Mouse (Mus musculus): ENCODE data around the gene Ypel4.

Gene Ypel4

DNA sequence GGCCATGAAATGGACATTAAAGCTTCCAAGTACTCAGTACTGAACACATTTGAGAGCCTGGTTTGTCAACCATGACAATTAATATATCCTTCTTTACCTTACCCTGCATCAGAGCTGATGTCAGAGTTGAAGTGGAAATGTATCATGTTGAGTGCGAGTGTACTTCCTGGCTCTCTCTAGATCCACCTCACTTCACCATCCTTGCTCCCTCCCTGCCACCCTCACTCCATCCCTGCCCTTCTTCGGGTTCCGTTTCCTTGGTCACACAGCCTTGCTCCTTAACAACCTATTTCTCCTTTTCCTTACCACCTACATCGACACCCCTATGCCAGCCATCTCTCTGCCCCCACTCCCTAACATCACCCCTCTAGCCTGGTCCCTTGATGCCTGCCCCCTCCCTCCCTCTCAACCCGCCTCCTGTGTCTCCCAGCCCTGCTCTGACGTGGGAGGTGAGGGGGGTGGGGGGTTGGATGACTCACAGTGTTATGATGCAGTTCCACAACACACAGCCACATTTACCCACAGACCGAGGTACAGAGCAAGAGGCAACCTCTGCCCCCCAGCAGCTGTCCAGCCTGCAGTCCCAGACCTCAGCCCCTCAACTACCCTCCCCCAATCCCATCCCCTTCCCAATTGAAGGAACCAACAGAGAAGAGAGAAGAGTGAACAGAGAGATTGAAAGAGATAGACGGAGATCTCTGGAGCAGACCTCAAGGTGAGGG is at the start of gene Ypel4:
TSS of gene Ypel4 (plus strand) at position 480 of the 722 bp plus-strand sequence.
- peak; percentile 92 to 93 for DNase-seq

DNA sequence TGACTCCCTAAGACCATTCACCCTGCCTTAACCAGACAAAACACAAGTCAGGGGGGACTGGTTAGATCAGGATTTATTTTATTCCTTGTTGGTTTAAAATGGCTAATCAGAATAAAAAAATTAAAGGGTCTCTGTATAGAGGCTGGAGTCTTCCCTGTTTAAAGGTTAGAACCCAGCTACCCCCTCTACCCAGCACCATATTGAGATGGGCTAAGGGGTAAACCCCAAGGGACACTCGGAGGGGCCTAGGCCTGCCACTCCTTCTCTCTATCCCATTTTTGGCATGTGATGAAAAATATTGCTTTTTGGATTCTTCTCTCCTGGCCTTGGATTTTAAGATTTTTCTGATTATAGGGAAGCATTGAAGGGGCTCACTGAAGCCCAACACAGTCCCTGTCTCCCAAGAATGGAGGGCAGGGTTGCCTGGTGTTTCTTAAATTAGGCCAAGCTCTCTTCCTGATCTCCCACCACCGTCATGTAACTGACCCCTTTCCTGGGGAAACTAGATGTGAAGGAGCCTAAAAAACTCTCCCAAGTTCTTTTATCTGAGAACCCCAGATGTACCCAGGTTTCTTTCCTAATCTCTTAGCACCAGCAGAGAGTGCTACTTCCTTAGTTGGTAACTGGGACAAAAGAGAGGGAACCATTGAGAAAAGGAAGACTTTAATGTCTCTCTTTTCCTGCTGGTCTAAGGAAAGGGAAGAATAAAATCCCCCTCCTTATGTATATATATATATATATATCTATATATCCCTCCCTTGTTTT is 45.6 kb upstream of the Ypel4 start:
- DNase-seq, result no peak

DNA sequence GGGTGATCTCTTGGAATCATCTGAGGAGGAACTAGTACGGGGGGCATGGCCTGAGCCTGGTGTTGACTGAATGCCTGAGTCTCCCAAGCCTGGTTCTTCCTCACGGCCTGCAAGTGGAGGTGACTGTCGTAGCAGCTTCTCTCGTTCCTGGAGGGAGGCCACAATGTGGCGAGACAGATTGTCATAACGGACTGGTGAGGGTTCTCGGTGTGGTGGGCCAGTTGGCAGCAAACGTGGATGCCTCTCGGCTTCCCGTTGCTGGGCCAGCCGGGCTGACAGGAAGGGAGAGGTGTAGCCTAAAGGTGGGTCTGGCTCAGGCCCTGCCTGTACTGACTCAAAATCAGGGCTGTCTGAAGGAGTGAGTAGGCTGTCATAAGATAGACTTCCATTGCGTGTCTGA is 43.8 kb upstream of the Ypel4 start:
- DNase-seq, result peak; percentile 53 to 62

DNA sequence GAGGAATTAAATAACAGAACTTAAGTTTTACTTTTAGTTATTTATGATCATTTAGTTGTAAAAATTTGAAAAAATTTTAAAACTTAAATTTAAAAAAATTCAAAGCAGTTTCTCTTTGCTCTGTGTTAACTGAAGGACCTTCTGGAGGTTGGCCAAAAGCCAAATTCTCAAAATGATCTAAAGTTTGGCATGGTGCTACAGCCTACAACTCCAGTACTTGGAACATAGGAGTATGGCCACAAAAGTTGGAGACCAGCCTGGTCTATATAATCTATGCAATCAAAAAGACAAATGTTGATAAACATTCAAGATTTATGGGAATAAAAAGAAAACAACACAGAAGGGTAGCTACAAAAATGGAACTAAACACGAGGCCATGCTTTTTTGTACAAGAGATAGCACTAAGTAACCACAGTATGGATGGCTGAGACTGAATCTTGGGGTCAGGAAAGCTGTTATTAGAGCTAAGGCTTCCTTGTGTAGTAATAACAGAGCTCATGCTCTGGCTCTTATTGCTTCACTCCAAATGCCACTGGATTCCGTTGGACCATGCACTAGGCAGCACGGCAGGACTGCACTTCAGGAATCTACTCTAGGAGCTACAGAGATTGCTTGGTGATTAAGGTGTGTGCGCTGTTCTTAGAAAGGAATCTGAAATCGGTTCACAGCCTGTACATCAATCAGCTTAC is 38.7 kb upstream of the Ypel4 start:
- DNase-seq, result no peak

DNA sequence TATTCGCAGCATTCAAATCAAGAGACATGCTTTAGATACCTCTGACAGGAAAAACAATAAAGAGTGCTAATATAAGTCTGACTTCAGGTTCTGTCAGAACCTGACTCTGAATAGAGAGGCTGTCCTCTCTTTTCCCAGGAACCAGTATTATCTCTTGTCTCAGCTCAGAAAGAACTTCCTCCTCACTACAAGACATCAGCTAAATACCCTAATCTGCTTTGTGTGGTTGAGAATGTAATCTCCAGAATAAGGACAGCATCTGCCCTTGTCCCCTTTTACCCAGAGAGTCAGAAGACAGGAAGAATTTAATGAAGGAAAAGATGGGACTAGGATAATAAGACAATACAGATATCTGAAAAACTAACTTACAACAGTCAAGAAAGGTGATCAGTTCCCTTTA is 30.4 kb upstream of the Ypel4 start:
- no peak for DNase-seq

DNA sequence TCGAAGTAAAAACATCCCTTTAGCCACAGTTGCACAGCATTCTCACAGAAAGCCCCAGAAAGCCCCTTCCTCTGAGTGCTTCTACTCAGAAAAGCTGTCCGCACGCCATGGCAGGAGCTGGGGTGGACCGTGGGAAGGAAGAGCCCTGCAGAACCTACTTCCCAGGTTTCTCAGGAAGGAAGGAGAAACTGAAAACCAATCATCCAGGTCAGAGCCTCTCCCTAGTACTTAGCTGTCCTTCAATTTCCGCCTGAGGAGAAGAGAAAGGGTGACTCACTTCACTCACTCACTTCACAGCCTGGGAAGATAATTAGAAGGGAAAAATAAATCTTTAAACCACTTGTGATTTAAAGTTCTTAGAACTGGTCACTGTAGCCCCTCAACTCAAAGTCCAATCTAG is 29.5 kb upstream of the Ypel4 start:
- no peak for DNase-seq

DNA sequence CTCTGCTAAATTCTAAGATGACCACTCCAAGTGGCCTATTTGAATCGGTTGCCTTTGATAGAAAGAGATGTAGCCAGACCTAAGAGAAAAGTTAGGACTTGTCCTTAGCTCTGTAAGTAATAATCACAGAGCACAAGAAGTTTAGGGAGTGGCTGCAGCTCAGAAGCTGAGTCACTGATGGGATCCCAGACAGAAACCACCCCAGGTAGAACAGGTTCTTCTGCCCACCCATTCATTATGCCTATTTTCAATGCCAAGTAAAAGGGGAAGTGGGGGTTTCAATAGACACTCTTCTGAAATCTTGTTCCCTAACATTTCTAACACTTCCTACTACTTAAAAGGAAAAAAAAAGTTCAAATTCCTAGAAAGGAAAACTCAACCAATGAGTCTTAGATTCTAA is 28.6 kb upstream of the Ypel4 start:
- DNase-seq, result no peak

DNA sequence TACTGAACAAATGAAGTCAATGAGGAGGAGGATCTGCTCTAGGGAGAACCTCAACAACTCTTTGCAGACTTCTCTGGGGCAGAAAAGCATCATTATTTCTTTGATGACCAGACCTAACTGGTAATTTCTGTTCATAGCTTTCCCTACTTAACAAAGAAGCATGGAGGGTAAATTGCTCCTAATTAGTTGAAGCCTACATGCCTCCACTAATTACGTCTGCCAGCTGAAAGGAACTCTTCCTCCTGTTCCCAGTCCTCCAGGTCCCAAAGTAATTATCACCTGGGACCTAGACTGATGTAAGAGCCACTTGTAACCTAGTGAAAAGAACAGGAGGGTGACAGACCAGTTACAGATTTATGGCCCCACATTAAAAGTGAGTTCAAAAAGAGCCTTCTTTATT is 26.3 kb upstream of the Ypel4 start:
- no peak for DNase-seq

DNA sequence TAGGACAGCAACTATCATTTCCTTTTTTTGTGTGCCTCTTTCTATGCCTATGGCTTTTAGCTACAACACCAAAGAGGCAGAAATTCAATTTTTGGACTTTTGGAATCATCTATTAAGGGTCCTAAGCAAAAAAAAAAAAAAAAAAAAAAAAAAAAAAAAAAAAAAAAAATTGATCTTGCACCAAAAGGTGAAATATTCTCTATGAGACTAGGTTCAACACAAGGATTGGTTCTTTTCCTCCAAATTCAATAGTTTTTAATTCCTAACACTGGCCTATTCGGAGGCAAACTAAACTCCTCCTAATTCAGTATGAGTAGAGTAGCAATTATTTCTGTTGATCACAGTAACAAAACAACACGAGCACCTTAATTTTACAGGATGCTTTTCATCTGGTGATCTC is 22.0 kb upstream of the Ypel4 start:
- DNase-seq, result no peak

DNA sequence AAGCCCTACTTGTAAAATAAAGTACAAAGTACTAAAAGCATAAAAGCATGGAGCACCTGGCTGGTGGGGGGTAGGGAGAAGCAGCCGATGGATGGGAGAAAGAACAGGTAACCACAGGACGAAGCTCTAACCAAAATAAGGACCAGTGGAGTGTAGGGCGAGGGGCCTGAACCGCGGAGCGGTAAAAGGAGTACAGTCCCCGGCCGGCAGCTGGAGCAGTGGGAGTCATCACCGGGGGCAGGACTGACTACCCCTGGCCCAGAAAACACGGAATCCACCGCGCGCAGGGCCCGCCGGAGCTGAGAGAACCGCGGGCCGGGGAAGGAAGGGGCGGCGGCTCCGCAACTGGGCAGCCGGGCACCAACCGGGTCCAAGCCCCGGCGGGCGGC is 19.4 kb upstream of the Ypel4 start:
- no peak for DNase-seq

DNA sequence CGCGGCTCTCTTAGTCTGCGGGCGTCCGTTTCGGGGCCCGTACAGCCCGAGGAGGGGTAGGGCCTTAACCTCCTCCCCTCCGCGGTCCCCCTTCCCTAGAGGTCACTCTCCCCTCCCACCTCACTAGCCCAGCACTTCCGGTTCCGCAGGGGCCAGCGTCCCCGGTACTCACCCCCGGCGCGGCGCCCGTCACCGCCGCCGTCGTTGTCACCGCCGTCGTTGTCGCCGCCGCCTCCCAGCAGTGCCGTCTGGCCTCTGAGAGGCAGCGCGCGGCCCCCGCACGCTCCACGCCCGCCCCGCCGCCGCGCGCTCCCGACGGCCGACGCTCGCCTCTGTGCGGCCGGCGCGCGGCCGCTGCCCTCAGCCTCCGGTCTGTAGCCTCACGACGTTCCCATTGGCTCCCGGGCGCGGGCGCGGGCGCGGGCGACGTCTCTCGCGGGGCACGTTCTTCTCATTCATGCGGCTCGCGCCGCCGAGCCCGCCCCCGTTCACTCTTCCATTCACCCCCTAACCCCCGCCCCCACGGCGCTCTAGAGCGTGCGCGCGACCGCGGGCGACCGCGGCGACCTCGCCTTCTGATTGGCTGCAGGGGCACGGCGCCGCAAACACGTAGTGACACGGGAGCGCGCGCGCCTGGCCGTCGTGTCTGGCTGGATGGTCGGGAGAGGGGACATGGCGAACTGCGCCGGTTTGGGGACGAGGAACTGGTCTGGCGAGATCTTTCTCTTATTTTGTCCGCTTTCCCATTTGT is 18.9 kb upstream of the Ypel4 start, which contains the start of gene Zdhhc5:
TSS of gene Zdhhc5 (minus strand) at position 370 of the 751 bp plus-strand sequence.
- DNase-seq, result peak; percentile 99

DNA sequence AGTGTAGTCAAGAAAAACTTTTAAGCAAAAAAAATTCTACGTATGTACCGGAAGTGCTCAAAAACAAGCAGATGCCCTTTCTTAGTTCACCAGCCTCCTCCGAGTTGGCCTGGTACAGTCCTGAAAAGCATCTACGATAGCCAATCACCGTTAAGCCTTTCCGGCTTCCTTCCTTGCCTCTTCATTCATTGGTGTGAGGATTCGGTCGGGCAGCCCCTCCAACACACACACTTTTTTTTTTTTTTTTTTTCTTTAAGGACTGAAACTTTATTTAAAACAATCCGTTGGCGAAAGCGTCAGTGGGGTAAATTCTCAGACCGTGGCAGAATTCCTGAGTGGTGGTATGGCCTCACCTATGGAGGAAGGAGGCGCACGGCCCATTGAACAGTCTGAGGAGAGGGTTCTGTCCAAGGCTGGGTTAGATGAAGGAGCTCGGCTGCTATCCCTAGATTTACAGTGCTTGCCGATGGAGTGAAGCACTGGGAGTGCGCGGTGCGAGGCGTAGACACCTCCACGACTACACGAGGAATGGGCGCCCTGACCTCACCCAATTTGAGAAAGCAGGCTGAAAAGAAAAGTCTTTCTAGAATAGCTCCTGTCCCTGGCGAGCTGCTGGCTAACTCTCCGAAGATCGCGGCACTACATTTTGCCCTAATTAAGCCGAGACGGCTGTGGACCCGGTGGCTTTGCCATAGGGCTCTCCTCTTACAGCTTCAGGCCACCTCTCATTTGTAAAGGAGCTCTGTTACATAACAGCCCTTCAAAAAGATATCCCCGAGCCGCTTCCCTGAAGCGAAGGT is 18.1 kb upstream of the Ypel4 start:
- DNase-seq, result peak; percentile 82 to 86

DNA sequence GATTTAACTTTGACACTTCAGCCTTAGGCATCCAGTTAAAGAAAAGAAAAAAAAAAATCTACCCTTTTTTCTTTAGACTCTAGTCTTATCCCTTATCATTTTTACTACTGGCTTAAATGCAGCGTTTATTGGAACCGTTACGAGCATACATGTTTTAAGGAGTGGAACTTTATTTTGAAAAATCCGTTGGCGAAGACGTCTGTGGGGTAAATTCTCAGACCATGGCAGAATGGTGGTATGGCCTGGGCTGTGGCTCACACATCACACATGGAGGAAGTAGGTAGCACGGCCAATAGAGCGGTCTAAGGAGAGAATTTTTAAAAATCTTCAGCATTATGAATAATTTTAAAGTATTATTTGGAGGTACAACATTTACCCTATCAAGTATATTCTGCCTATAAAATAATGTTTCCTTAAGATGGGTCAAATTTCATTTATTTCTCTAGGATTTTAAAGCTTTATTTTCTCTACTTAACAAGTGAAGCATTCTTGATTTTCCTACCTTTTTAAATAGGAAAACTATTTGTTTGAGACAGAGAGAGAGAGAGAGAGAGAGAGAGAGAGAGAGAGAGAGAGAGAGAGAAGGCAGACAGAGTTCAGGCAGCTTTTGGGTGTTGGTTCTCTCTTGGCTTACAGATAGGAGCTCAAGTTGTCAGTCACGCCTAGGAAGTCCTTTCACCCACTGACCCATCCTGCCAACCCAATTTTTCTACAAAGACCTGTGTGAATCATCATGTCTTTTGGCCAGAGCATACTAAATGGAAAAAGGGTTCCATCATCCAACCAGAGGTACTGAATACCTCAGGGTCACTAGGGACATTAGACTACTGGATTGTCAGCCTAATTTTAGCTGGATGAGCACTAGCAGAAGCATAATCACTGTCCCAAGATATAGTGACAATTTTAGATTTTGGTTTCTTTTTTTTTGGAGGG is 17.2 kb upstream of the Ypel4 start:
- DNase-seq, result peak in 1 of 2 experiments; percentile 34

DNA sequence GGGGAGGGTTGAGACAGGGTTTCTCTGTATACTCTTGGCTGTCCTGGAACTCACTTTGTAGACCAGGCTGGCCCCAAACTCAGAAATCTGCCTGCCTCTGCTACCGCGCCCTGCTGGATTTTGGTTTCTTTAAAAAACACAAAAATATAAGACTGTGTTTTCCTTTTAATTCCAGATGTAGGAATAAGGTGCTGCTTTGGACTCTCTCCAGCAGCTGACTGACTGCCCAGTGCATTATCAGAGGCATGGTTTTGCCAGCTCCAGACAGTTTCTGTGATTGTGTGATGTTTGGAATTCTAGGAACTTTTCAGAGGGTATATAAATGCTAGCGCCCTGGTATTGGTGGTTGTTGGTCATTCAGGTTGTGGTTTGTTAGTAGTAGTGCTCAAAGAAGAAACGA is 16.5 kb upstream of the Ypel4 start:
- no peak for DNase-seq

DNA sequence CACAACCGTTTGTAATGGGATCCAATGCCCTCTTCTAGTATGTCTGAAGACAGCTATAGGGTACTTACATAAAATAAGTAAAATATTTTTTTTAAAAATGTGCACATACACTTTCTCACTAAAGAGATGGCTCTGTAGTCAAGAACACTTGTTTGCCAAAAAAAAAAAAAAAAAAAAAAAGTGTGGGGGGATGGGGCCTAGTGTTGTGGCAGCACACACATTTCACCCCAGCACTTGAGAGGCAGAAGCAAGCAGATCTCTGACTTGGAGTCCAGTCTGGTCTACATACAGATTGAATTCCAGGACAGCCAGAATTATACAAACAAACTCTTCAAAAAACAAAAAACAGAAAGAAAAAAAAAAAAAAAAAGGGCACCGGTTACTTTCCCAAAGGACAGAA is 13.1 kb upstream of the Ypel4 start:
- DNase-seq, result no peak

DNA sequence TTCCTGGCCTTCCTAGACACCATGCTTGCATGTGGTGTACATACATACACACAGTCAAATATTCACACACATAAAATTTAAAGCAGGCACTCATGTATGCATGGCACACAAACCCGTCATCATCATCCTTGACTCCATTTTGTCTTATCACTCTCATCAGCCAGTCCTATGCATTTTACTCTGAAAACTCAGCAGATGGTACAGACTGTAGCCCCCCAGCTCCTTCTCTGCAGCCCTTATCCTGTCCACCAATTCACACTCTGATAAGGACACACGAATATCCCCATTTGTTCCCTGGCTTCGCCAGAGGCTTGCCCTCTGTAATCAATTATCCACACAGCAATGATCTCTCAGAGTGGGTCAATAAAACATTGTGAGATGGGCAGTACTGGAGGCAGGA is 12.7 kb upstream of the Ypel4 start:
- DNase-seq, result no peak

DNA sequence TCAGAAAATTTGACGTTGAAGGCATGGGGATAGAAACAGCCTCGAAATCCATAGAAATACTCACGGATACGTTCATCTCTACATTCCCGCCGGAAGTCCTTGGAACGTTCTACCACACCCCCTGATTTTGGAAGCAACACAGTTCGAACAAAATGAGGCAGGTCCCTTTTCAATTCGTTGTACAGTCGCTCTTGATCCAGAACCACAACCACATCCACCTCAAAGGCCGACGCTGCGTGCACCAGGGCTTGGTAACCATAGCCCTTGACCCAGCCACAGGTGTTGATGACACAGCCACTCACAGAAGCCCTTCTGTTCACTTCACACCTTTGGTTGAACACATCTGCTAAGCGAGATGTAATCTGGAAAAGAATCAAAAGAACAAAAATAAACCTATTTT is 10.0 kb upstream of the Ypel4 start:
- no peak for DNase-seq

DNA sequence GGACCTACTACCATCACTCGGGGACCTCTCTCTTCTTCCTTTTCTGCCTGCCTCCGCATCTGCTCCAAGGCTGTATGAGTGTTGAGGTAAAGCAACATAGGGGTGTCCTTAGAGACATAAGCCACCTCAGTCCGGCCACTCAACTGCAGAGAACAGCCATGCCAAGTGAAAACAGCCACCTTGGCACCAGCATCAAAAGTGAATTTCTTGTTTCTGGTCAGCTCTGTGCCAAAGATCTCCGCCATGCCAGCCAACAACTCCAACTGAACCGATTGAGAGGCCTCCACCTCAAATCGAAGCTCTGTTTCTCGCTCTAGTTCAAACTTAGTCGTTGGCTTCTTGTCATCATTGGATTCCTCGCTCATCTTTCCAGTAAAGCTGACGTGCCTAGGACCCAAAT is 8.1 kb upstream of the Ypel4 start:
- DNase-seq, result no peak

DNA sequence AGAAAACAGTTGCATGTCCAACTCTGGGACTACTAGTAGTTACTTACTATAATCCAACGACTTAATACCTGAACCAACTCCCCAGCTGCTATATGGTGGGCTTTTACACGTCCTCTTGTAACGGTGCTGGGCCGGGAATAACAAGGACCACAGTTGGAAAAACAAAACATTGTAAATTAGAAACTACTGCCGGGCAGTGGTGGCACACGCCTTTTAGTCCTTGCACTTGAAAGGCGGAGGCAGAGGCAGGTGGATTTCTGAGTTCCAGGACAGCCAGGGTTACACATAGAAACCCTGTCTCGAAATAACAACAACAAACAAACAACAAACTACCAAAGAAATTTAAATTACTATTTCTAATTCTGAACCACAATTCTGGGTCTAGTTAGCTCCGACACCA is 7.1 kb upstream of the Ypel4 start:
- DNase-seq, result no peak

DNA sequence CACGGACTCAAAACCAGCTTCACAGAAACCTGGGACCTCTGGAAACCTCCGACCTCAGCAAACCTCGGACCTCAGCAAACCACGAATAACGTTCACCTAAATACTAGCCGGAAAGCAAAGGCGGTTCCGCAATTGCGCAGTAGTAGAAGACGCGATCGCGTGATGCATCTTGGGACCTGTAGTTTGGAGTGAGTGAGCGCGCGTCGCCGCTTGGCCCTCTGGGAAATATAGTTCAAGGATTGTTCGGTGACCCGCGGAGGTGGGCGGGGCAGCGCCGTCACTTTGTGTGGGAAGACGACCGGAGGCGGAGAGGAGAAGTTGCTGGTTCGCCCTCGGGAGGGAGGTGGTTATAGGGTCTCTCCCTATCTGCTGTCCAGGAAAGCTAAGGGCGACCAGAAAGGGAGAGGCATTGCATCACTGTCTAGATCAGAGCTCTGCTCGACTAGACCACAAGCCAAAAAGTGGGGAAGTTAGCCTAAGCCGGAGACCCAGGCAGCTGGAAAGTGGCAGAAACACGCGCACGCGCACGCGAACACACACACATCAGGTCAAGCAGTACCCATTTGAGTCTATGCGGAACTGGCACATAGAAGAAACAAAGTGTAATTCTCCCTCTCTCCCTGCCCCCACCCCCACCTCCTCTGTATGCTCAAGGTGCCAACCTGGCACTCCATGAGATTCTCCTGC is 6.5 kb upstream of the Ypel4 start, which contains the start of gene Clp1:
TSS of gene Clp1 (minus strand) at position 179 of the 687 bp plus-strand sequence.
- peak; percentile 95 to 97 for DNase-seq

Measured in cerebellum, postnatal 25 days (tissue).